Mouse (Mus musculus) urinary bladder, postnatal 10 days (tissue): Measurements from ENCODE around the gene Tpr.

Experiments
- DNase-seq: peaks from one replicate; pipeline ENCODE4 v3.0.0; 2022; ENCODE audit warnings: low spot score

The Tpr gene

GRCm38 (mm10) chr1:150392638-150393487, at the start of gene Tpr, which contains the start of gene Odr4:
Gene Tpr (plus strand): TSS chr1:150392838.
Gene Odr4 (minus strand): TSS chr1:150393080.
- peak; percentile 94 for DNase-seq

DNA sequence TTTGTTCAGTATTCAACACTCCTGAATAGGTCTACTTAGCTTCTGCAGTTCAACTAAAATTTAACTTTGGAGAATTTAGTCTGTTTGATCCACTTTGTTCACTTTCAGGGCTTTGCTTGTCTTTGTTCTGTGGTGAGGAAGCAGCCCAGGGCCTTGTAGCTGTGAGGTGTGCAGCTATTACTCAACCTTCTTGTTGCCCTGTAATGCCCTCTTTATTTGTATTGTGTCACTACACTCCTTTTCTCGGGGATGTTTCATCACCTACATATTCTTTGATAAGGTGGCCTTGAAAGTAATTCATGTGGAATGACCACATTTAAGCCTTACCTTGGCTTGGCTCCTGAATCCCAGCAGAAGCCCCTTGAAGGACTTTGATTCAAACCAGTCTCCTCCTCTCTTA, 31.8 kb upstream of the Tpr start:
- DNase-seq: no peak

DNA sequence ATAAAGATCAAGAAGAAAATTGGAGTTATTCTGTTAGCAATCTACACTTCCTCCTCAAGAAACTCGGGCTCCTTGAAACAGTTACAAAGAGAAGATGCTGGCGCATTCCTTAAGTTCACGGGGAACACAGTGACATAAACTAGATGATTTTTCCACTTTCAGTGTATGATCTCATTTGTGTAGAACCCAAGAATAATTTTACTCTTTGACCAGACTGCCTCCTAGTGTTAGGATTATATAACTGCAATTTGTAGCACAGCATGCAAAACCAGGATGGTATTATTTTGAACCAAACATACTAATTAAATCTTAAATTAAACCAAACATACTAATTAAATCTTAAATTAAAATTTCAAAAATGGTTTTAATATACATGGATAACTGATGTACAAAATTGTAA, 19.7 kb upstream of the Tpr start:
- no peak for DNase-seq

GRCm38 (mm10) chr1:150374247-150374646, 18.4 kb upstream of the Tpr start:
- DNase-seq: no peak

DNA sequence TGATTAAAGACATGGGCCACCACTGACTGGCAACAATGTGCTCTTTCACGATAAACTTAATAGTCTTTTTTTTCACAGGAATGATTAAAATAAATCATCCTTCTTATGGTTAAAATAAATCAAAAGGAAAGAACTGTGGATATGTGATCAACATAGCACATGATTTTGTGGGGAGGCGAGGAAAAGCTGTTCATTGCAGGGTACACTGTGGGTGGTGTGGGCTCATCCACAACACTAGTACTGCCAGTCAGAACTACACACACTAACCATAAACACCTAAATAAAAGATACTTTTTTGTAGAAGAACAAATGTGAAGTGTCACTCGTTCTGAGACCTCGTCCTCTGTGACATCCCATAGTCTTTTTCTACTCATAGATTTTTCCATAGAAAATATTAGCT, 8.5 kb upstream of the Tpr start:
- no peak for DNase-seq

GRCm38 (mm10) chr1:150387572-150387971, 5.1 kb upstream of the Tpr start:
- DNase-seq: no peak

DNA sequence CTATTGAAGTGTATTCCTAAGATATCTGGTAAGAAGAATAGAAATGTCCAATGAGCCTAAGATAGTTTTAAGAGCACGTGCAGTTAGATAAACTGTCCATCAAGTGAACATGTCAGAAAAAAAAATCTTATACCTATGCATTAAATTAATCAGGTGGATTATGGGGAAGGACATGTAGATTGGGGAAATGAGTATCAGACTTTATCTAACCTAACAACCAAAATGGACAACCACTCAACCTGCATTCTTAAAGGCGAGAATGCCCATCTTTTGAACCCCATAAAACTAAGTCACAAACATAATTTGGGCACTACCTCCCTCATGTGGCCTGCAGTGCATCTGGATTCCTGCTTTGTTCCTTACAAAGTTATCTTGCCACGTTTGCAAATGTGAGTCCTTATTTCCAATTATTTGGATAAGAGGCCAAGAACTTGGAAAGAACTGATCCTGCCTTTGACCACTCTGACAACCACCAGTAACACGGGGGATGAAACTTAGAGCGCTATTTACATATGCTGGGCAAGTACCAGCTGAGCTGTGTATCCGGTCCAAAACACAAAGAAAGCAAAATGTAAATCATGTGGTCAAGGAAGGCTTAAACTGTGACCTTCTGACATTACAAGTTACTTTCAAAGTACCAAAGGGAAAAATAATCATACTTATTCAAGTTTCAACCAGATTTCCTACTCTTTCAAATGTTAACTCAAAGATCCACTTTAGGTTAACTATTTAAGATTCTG, 3.1 kb upstream of the Tpr start:
- DNase-seq: no peak

DNA sequence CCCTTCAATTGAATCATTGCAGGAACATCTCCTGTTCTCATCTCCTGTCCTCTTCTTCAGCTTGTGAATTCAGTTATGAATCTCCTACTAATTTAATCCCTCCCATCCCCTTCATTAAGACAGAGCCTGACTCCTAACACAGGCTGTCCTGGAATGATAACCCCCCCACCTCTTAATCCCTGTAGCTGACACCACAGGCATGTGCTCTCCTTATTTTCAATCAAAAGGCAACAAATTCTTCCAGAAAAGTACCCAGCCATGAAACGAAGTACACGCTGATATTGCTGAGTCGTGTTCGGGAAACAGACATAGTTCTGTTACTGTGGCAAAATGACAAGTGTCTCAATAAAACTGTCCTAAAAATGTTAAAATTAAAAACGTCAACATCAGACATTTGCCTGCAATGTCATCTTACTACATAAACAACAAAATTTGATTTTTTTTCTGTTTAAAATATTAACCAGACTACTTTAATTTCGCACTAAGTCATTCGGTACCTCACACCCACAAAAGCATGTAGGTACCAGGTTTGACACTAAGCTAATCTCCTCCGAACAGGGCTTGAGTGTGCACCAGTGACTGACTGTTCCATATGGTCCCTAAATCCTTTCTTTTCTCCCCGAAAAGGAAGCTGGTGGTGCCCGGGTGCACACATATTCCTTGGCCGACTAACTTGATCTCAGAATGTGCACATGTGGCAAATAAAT, 554 bp upstream of the Tpr start:
- no peak for DNase-seq

- DNase-seq: no peak
These were observed 832 bp downstream of the Tpr start for GRCm38 (mm10) chr1:150393488-150393852.

DNA sequence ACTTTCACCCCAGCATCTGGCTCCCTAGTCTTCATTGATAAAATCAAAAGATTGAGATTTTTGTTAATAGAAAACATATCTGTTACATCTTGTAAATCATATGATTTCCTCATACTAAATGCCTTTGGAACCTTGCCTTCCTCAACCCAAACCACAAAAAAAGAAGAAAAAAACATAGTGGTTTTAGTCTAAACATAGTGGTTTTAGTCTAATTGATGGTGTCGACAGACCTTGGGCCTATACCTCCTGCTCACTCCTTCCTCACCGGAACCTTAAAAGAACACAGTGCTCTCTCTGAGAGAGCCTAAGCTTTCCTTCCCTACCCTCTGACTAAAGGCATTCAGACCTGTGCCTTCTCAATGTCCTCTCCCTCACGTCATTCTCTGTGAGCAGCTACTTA, 3.4 kb downstream of the Tpr start:
- no peak for DNase-seq

DNA sequence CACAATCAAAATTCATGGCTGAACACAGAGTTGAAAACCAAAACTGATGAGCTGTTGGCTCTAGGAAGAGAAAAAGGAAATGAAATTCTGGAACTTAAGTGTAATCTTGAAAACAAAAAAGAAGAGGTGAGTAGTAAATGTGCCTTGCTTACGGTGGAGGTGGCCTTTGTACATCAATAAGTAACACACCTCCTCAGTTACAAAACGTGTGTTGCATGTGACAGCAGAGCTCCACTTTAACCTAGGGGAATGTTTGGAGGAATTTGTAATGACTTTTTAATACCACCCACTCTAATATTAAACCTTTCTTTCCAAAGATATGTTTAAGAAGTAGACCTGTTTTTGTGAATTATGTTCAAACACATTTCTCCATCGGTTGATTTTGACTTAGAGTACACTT, 11.3 kb downstream of the Tpr start:
- no peak for DNase-seq

DNA sequence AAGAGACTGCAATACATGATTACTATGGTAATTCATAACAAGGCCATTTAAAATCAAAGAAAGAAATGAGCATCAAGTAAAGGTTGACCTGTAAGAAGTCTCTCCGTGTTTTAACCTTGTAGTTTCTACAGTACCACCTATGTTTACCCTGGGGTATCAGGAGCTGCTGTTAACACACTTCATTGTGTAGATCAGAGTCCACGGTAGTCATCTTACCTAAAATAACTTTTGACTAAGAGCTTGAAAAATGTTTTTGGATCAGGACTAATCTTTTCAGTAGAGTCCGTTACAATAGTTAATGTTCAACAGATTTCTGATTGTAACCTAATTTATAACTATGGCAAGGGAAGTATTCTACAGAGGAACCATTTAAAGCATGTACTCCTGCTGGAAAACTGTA, 11.9 kb downstream of the Tpr start:
- no peak for DNase-seq

GRCm38 (mm10) chr1:150407285-150407684, 14.6 kb downstream of the Tpr start:
- no peak for DNase-seq

- no peak for DNase-seq
These were observed 17.4 kb downstream of the Tpr start for GRCm38 (mm10) chr1:150409996-150410395.

DNA sequence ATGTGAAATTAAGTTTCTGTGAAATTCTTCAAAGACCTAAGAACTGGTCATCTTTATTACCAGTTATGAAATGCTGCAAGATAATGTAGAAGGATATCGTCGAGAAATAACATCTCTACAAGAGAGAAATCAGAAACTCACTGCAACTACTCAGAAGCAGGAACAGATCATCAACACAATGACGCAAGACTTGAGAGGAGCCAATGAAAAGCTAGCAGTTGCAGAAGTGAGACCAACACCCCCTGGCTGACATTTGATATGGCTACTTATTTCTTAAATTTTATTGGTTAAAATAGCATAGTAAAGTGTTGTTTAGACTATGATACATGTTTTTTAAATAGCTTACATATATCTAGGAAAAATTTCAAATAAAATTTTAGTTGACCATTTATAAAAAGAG, 23.4 kb downstream of the Tpr start:
- DNase-seq: no peak

DNA sequence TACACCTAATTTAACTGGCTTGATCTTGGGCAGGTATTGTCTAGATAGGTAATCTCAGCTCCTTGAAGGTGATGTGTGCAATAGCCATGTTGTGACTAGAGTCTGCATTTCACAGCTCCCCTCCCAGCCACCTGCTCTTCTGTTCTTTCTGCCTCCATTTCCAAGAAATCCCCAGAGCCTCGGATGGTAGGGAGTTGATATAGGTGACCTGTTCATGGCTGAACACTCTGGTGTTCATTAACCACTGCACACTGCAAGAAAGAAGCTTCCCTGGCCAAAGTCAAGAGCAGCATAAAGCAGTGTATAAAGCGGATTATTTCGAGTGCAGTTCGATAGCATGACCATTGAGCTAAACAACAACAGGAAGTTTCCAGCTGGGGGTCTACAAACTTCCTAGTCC, 25.8 kb downstream of the Tpr start:
- DNase-seq: no peak

DNA sequence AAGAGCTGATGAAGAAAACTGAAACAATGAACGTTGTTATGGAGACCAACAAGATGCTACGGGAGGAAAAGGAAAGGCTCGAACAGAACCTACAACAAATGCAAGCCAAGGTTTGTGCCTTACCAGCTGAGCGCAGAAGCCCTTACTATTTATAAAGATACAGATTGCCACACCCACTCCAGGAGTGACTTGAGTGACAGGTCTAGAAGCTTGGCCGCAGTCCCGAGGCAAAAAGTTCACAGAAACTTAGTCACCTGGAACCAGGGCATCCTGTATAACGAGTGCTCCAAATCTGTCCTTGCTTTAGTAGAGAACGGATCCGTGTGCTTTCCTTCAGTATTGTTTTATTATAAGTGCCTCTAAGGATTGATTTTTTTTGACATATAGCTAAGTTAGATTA, 33.0 kb downstream of the Tpr start:
- no peak for DNase-seq

- no peak for DNase-seq
These were observed 33.6 kb downstream of the Tpr start for GRCm38 (mm10) chr1:150426216-150426615.

- no peak for DNase-seq
These were observed 46.0 kb downstream of the Tpr start for GRCm38 (mm10) chr1:150438641-150439040.

DNA sequence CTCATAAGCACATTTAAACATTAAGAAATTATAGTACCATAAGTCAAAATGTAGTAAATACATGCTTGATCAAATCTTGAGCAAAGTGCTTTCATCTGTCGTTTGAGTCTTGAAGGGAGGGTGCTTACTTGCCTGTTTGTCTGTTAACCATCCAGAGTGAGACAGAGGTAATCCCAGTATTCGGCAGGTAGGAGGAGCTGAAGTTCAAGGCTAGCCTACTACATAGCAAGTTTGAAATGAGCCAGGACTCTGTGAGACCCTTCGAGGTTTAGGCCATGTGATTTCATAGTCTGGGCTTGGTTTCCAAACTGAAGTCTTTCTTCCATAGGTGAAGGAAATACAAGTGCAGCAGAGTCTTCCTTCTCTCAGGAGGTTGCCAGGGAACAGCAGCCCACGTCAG, 49.1 kb downstream of the Tpr start:
- no peak for DNase-seq

- DNase-seq: no peak
These were observed 66.3 kb downstream of the Tpr start for GRCm38 (mm10) chr1:150458977-150459376.

GRCm38 (mm10) chr1:150459599-150459998, 67.0 kb downstream of the Tpr start:
- DNase-seq: no peak

- DNase-seq: no peak
These were observed 68.0 kb downstream of the Tpr start for GRCm38 (mm10) chr1:150460595-150460994.
